ENCODE assay signal across 8 mouse cellular contexts in the genomic region with DNA sequence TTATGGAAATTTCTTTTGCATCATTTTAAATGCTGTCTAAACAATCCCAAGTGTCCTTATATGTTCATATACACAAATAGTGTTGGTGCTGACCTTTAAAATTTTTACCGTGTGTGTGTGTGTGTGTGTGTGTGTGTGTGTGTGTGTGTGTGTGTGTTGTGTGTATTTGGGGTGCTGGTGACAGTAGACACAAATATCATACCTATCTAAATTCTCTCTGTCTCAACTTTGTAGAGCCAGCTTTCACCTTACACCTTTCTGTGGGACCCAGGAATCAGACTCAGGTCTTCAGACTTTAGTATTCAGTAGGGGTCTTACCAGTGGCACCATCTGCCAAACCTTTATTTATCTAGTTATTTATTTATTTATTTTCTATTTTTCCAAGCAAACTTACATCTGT. TPM values are rescaled to one million over a fixed set of nuclear protein-coding genes. Genes with fewer than 3 reads are reported as not detected.
DNase-seq lines count a peak whose midpoint lies in the region; ATAC-seq and TF ChIP-seq lines count a peak whose summit lies in the region.

No protein-coding gene starts in this region.

- WGBS in lung, postnatal 0 days, result 0% methylated on average over 1 of the region's 1 CpGs
- 20% methylated on average over 1 of the region's 1 CpGs for WGBS in limb, embryonic 15.5 days
- WGBS in stomach, embryonic 14.5 days, result 31% methylated on average over 1 of the region's 1 CpGs

- ATAC-seq in cerebellum, adult (ENCODE audit: insufficient number of reproducible peaks, low FRiP score, low TSS enrichment), result no peak
- ATAC-seq in lung, postnatal 0 days, result no peak
- ATAC-seq in limb, embryonic 15.5 days (ENCODE audit: insufficient number of reproducible peaks, low FRiP score, low TSS enrichment, low read depth), result no peak
- ATAC-seq in stomach, embryonic 14.5 days (ENCODE audit: insufficient number of reproducible peaks, insufficient read depth, low FRiP score, low read depth), result no peak
- ATAC-seq in activated CD4-positive, CD25-positive, alpha-beta regulatory T cell, adult 4 months, result no peak

- H3K27ac ChIP-seq in lung, postnatal 0 days (ENCODE audit: low read length), result no peak overlapping the region
- H3K27ac ChIP-seq in limb, embryonic 15.5 days, result no peak overlapping the region
- H3K27ac ChIP-seq in stomach, embryonic 14.5 days (ENCODE audit: low read length), result no peak overlapping the region

- TF ChIP-seq CTCF in lung, postnatal 0 days (IDR thresholded peaks at IDR 0.05), result no peak

- no peak overlapping the region; the same call in 1 of the 2 replicates for H3K4me2 ChIP-seq in lung, postnatal 0 days (replicated peaks; ENCODE audit: low read depth, low read length)
- peak overlapping the region; percentile 88 for H3K4me2 ChIP-seq in limb, embryonic 15.5 days
- peak overlapping the region; percentile 86 for H3K4me2 ChIP-seq in stomach, embryonic 14.5 days (replicated peaks; ENCODE audit: low read depth, low read length)

- peak; percentile 34 for DNase-seq in cerebellum, adult 9-10 months
- no peak for DNase-seq in lung, postnatal 0 days (ENCODE audit: low spot score)
- DNase-seq in lung, postnatal 14 days, result no peak
- DNase-seq in right cerebral cortex, postnatal 14 days, result no peak

- 0 out of 2 replicates have a peak, but pooled peaks cover 2% of the 10 kb centered on the region for H3K4me1 ChIP-seq in lung, postnatal 0 days (ENCODE audit: insufficient read depth, low read depth, low read length)
- peaks cover 14% of the 10 kb centered on the region for H3K4me1 ChIP-seq in limb, embryonic 15.5 days
- H3K4me1 ChIP-seq in stomach, embryonic 14.5 days (ENCODE audit: control insufficient read depth, insufficient read depth, low read length), result no peaks in the 10 kb centered on the region

- no peak overlapping the region for H3K9ac ChIP-seq in lung, postnatal 0 days (replicated peaks; ENCODE audit: low read depth)
- no peak overlapping the region for H3K9ac ChIP-seq in limb, embryonic 15.5 days
- H3K9ac ChIP-seq in stomach, embryonic 14.5 days (replicated peaks; ENCODE audit: low read depth, low read length), result 0 out of 2 replicates have a peak overlapping the region, but pooled peaks have one; percentile 90

- H3K4me3 ChIP-seq in lung, postnatal 0 days (ENCODE audit: low read depth, low read length), result peak overlapping the region; percentile 81; the same call in 1 of the 2 replicates
- H3K4me3 ChIP-seq in limb, embryonic 15.5 days, result peak overlapping the region; percentile 75
- H3K4me3 ChIP-seq in stomach, embryonic 14.5 days (ENCODE audit: low read depth, low read length), result peak overlapping the region; percentile 76

- H3K27me3 ChIP-seq in lung, postnatal 0 days (replicated peaks; ENCODE audit: insufficient read depth, low read length), result no peaks in the 10 kb centered on the region
- H3K27me3 ChIP-seq in limb, embryonic 15.5 days, result no peaks in the 10 kb centered on the region
- no peaks in the 10 kb centered on the region for H3K27me3 ChIP-seq in stomach, embryonic 14.5 days (ENCODE audit: control insufficient read depth, insufficient read depth, low read length)

- TF ChIP-seq EP300 in lung, postnatal 0 days (IDR thresholded peaks at IDR 0.05), result no peak

- H3K36me3 ChIP-seq in lung, postnatal 0 days (ENCODE audit: insufficient read depth, low read length), result no peaks in the 10 kb centered on the region
- no peaks in the 10 kb centered on the region for H3K36me3 ChIP-seq in limb, embryonic 15.5 days
- no peaks in the 10 kb centered on the region for H3K36me3 ChIP-seq in stomach, embryonic 14.5 days (ENCODE audit: control insufficient read depth, insufficient read depth, low read length)

- H3K9me3 ChIP-seq in lung, postnatal 0 days (ENCODE audit: low read length), result no peaks in the 10 kb centered on the region
- no peaks in the 10 kb centered on the region for H3K9me3 ChIP-seq in limb, embryonic 15.5 days
- no peaks in the 10 kb centered on the region for H3K9me3 ChIP-seq in stomach, embryonic 14.5 days (ENCODE audit: control insufficient read depth, low read depth, low read length)

RNA-seq across cellular contexts. Expression of gene Utrn, which starts 0.7 kb away (rescaled TPM):
- polyA plus RNA-seq in lung, postnatal 0 days (2015; fragmentation: Nextera tagmentation; extraction: Ambion mirVana), result 88.4 and 107 TPM in 2 replicates
- polyA plus RNA-seq in limb, embryonic 15.5 days (2015; fragmentation: Nextera tagmentation; extraction: Ambion mirVana), result 99.6 and 100 TPM in 2 replicates
- polyA plus RNA-seq in stomach, embryonic 14.5 days (2014; fragmentation: Nextera tagmentation; extraction: Ambion mirVana), result 90.3 and 91.0 TPM in 2 replicates
- 100 to 1,000 TPM; 255 to 319 TPM for polyA plus RNA-seq in activated CD4-positive, CD25-positive, alpha-beta regulatory T cell, adult 4 months (2017; shearing (Covaris generic))
